Mouse (Mus musculus): ENCODE measurements around the gene Surf2. TPM values are rescaled to one million over a fixed set of nuclear protein-coding genes. Genes with fewer than 3 reads are reported as not detected.
A peak's percentile ranks its signal among the peaks of the same experiment; 100 is the strongest.

Gene Surf2
- total and polyA plus RNA-seq, 3 experiments: 28.7 to 77.1 (median 43.9) TPM

DNA sequence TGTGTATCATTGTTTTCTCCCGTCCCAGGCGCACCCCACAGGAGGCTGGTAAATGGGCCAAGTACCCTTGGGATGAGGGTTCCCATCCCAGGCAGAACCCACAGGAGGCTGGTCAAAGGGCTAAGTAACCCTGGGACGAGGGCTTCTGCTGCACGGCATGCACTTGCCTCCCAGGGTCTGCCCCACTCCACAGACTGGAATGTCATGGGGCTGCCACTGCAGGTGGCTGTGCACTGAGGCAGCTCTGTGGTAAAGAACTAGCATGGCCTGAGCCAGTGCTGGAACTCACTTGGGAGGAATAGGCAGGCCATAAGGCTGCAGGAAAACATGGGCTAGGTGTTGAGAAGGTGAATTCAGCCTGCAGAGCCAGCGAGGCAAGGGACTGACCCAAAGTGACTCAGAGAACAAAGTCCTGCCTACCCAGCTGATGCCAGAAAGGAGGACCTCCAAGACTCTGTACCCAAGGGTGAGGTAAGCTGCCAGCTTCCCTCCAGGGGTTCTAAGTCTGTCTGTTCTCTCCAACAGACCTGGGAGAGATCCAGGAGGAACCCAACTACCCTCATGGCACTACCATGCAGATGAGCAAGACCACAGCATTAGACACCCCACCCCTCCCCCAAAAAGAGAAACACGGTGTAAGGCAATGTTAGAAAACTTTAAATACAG, 4.2 kb downstream of the Surf2 start:
- no peaks in the 10 kb centered on the region for H3K27me3 ChIP-seq (replicated peaks)
- no peak overlapping the region for H3K4me3 ChIP-seq (replicated peaks in 1 of 3; ENCODE audit: low read depth in 2 of 3, low read length in 2 of 3, poor library complexity in 1 of 3)
- in situ Hi-C loops (cut with MboI; ENCODE audit: low pct_ligation_motif_present, low pct_unique_long_range_greater_than_20kb, low sequenced_read_pairs): no loop called here
- no peak for DNase-seq (ENCODE audit: extremely low read depth)
- peaks cover 11 to 36% of the 10 kb centered on the region in 2 experiments for H3K4me1 ChIP-seq (ENCODE audit: control insufficient read depth in 1 of 2, insufficient read depth in 2 of 2)
- no peaks in the 10 kb centered on the region for H3K9me3 ChIP-seq (replicated peaks; ENCODE audit: low read length)
- H3K9ac ChIP-seq (ENCODE audit: insufficient read depth, low read depth): no peak overlapping the region
- H3K27ac ChIP-seq (ENCODE audit: insufficient read depth, low read depth): no peak overlapping the region
- dilution Hi-C loops (cut with MboI; ENCODE audit: extremely low pct_ligation_motif_present, extremely low pct_unique_long_range_greater_than_20kb, low sequenced_read_pairs): no loop called here
- peaks cover 77 to 82% of the 10 kb centered on the region in 2 experiments for H3K36me3 ChIP-seq (replicated peaks in 1 of 2; ENCODE audit: control insufficient read depth in 1 of 2, insufficient read depth in 1 of 2, low read length in 1 of 2)
- no peak for TF ChIP-seq ZNF384 (IDR thresholded peaks at IDR 0.05; ENCODE audit: low read depth, low read length)
- no peak for TF ChIP-seq IRF4 (IDR thresholded peaks at IDR 0.05; ENCODE audit: low read depth, low read length)
- no peak for TF ChIP-seq MXI1 (IDR thresholded peaks at IDR 0.05; ENCODE audit: low read depth, low read length)
- TF ChIP-seq PAX5 (IDR thresholded peaks at IDR 0.05; ENCODE audit: low read length): no peak
- no peak for TF ChIP-seq TCF12 (IDR thresholded peaks at IDR 0.05; ENCODE audit: low read depth, low read length)
- TF ChIP-seq POLR2A (IDR thresholded peaks at IDR 0.05; ENCODE audit: low read depth, low read length): no peak; the same call in 1 of the 2 replicates
- TF ChIP-seq MYC (IDR thresholded peaks at IDR 0.05; ENCODE audit: low read depth, low read length): no peak
- no peak for TF ChIP-seq E2F4 (IDR thresholded peaks at IDR 0.05; ENCODE audit: insufficient replicate concordance, low read depth, low read length)
- no peak; the same call in 1 of the 2 replicates for TF ChIP-seq ZMIZ1 (IDR thresholded peaks at IDR 0.05; ENCODE audit: low read depth, low read length)
- TF ChIP-seq CTCF (conservative IDR thresholded peaks at IDR 0.05 in 1 of 2, IDR thresholded peaks at IDR 0.05 in 1 of 2; ENCODE audit: low read depth in 2 of 2, low read length in 2 of 2): no peak
- H3K79me2 ChIP-seq (replicated peaks; ENCODE audit: control insufficient read depth, extremely low read depth, insufficient read depth, poor library complexity, severe bottlenecking): peaks cover 26% of the 10 kb centered on the region
- H3K4me2 ChIP-seq (ENCODE audit: insufficient read depth, low read depth, poor library complexity, severe bottlenecking): no peak overlapping the region

DNA sequence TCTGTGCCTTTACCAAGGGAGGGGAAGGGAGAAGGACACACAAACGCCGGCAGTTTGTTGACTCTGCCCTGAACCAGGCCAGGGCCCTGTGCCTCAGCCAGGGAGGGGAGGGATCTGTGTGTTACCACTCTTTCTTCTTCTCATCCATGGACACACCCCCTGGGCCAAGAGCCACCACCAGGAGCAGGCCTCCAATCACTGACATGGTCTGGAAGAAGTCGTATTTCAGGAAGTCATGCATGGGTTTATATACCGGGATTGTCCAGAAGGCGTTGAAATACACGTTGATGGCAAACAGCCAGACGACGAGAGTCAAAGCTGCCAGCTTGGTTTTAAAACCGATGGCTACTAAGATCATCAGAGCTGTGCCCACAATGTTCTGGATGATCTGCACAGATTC, 5.6 kb downstream of the Surf2 start:
- in situ Hi-C loops (cut with MboI; ENCODE audit: low pct_ligation_motif_present, low pct_unique_long_range_greater_than_20kb, low sequenced_read_pairs): no loop called here
- Histone ChIP-seq H3K9ac (ENCODE audit: insufficient read depth, low read depth) (no peak overlapping the region), H3K79me2 (replicated peaks; ENCODE audit: control insufficient read depth, extremely low read depth, insufficient read depth, poor library complexity, severe bottlenecking) (peaks cover 19% of the 10 kb centered on the region), H3K27me3 (replicated peaks) (no peaks in the 10 kb centered on the region), H3K9me3 (replicated peaks; ENCODE audit: low read length) (no peaks in the 10 kb centered on the region), H3K36me3 (replicated peaks in 1 of 2; ENCODE audit: control insufficient read depth in 1 of 2, insufficient read depth in 1 of 2, low read length in 1 of 2) (peaks cover 88 to 96% of the 10 kb centered on the region in 2 experiments), H3K27ac (ENCODE audit: insufficient read depth, low read depth) (no peak overlapping the region), H3K4me3 (replicated peaks in 1 of 3; ENCODE audit: low read depth in 2 of 3, low read length in 2 of 3, poor library complexity in 1 of 3) (no peak overlapping the region), H3K4me2 (ENCODE audit: insufficient read depth, low read depth, poor library complexity, severe bottlenecking) (no peak overlapping the region), H3K4me1 (ENCODE audit: control insufficient read depth in 1 of 2, insufficient read depth in 2 of 2) (peaks cover 13 to 34% of the 10 kb centered on the region in 2 experiments)
- no peak for TF ChIP-seq IRF4 (IDR thresholded peaks at IDR 0.05; ENCODE audit: low read depth, low read length)
- TF ChIP-seq JUN (IDR thresholded peaks at IDR 0.05; ENCODE audit: insufficient read depth, low read depth, low read length): no peak
- 0 out of 2 replicates have a peak, but pooled peaks have one; percentile 67 for TF ChIP-seq POLR2AphosphoS2 (IDR thresholded peaks at IDR 0.05; ENCODE audit: low read depth, low read length)
- TF ChIP-seq CTCF (conservative IDR thresholded peaks at IDR 0.05 in 1 of 2, IDR thresholded peaks at IDR 0.05 in 1 of 2; ENCODE audit: low read depth in 2 of 2, low read length in 2 of 2): no peak
- TF ChIP-seq MYC (IDR thresholded peaks at IDR 0.05; ENCODE audit: low read depth, low read length): no peak
- DNase-seq (ENCODE audit: extremely low read depth): no peak
- dilution Hi-C loops (cut with MboI; ENCODE audit: extremely low pct_ligation_motif_present, extremely low pct_unique_long_range_greater_than_20kb, low sequenced_read_pairs): no loop called here

Measured in CH12.LX (cell line).